Mouse (Mus musculus) kidney, postnatal 25 days (tissue): ENCODE data around the gene Prx.

Experiments used
- DNase-seq, 2 experiments: peaks; one replicate each; pipeline ENCODE4 v3.0.0; 2021; ENCODE audit warnings: mixed read lengths in 2 of 2

The Prx gene

GRCm38 (mm10) chr7:27523805-27524204, 24.7 kb downstream of the Prx start:
- no peak for DNase-seq

GRCm38 (mm10) chr7:27526039-27526827, 27.1 kb downstream of the Prx start:
- peak; percentile 80 to 82 for DNase-seq

- DNase-seq = no peak
These were observed 29.9 kb downstream of the Prx start for GRCm38 (mm10) chr7:27529070-27529469.

GRCm38 (mm10) chr7:27530937-27531336, 31.8 kb downstream of the Prx start:
- DNase-seq = no peak

- no peak for DNase-seq
These were observed 32.6 kb downstream of the Prx start for GRCm38 (mm10) chr7:27531707-27532106.

- DNase-seq = no peak
These were observed 33.4 kb downstream of the Prx start for GRCm38 (mm10) chr7:27532480-27533050.

GRCm38 (mm10) chr7:27535386-27535785, 36.3 kb downstream of the Prx start:
- DNase-seq = no peak

- no peak for DNase-seq
These were observed 37.5 kb downstream of the Prx start for GRCm38 (mm10) chr7:27536618-27537017.

- DNase-seq = no peak
These were observed 38.9 kb downstream of the Prx start for GRCm38 (mm10) chr7:27537998-27538397.

- DNase-seq = no peak
These were observed 39.7 kb downstream of the Prx start for GRCm38 (mm10) chr7:27538797-27539196.

GRCm38 (mm10) chr7:27540521-27540920, 41.4 kb downstream of the Prx start:
- DNase-seq = no peak

GRCm38 (mm10) chr7:27540935-27541334, 41.8 kb downstream of the Prx start:
- no peak for DNase-seq

- no peak for DNase-seq
These were observed 42.3 kb downstream of the Prx start for GRCm38 (mm10) chr7:27541431-27541830.

GRCm38 (mm10) chr7:27541922-27542321, 42.8 kb downstream of the Prx start:
- no peak for DNase-seq

- DNase-seq = peak; percentile 77 to 86
These were observed 43.4 kb downstream of the Prx start for GRCm38 (mm10) chr7:27542392-27543033.

GRCm38 (mm10) chr7:27543065-27543464, 43.9 kb downstream of the Prx start:
- no peak for DNase-seq

GRCm38 (mm10) chr7:27543851-27544250, 44.7 kb downstream of the Prx start:
- no peak for DNase-seq

- DNase-seq = no peak
These were observed 45.7 kb downstream of the Prx start for GRCm38 (mm10) chr7:27544675-27545370.

GRCm38 (mm10) chr7:27549597-27549996, 50.5 kb downstream of the Prx start:
- no peak for DNase-seq

- no peak for DNase-seq
These were observed 52.9 kb downstream of the Prx start for GRCm38 (mm10) chr7:27552070-27552469.

- DNase-seq = peak; percentile 97 to 99
These were observed 53.9 kb downstream of the Prx start, which contains the start of the genes Pld3 and 2310022A10Rik for GRCm38 (mm10) chr7:27552931-27553513. Pld3 (minus strand) TSS chr7:27553218. 2310022A10Rik (plus strand) TSS chr7:27553233.

GRCm38 (mm10) chr7:27560291-27560887, 61.3 kb downstream of the Prx start:
- no peak for DNase-seq
